Mouse (Mus musculus) kidney, adult 8-10 months (tissue): ENCODE data around the gene Rab10.

Source experiments
- DNase-seq, 2 experiments: peaks; one replicate each; pipeline ENCODE4 v3.0.0; 2022

The Rab10 gene

DNA sequence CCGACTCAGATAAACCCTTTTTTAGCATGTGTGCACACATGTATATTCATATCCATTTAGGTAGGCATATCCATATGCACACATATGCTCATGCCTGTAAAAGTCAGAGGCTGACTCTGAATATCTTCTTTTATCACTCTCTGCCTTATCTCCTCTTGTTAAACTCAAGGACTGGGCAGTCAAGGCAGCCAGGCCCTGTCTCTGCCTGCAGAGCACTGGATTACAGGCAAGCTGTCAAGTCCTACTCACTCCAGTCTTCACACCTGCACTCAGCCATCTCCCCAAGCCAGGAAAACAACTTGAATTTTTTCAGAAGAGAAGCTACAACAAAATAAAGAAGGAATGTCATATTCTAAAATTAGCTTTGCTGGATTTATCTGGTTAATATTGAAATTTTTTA, 17.9 kb downstream of the Rab10 start:
- DNase-seq, result no peak

DNA sequence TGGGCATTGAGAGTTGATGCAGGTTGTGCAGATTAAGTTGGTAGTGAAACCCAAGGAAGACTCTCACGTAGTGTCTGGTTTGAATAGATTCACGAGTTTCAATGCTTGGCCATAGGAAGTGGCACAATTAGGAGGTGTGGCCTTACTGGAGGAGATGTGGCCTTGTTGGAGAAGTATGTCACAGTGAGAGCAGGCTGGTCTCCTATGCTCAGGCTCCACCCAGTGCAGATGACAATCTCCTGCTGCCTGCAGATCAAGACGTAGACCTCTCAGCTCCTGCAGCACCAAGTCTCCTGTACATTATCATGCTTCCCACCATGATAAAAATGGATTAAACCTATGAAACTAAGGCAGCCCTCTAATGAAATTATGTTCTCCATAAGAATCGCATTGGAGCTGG, 18.7 kb downstream of the Rab10 start:
- no peak for DNase-seq

DNA sequence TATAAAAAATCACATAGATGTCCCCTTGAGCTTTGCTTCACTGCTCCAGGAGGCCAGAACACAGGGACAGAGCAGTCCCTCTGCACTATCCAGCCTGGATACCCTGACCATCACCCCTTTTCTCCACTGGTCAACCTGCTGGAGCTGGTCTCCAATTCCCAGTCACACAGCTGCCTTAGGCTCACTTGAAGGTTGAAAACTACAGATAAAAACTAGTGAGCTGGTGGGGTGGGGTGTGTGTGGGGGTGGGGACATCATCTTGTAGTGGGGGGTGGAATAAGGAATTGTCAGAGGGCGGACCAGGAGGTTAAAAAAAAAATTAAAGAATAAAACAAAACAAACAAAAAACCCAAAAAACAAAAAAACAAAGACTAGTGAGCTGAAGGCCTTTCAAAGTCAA, 21.3 kb downstream of the Rab10 start:
- DNase-seq, result no peak

DNA sequence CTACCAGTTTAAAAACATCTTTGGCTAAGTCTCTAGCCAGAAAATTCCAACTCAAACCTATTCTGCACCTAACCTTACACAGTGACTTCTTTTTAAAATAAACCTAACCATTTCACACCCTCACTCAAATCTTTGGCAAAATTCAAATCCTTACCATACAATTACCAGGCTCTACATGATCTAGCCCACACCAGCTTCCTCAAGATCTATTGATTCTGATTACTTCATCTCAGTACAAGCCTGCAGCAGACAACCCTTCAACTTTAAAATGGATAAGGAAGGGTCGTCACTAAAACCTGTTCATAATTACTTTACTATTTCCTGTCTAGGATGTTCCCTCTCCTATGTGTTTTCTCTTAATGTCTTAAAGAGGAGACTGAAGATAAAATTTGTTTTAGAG, 23.9 kb downstream of the Rab10 start:
- no peak for DNase-seq

DNA sequence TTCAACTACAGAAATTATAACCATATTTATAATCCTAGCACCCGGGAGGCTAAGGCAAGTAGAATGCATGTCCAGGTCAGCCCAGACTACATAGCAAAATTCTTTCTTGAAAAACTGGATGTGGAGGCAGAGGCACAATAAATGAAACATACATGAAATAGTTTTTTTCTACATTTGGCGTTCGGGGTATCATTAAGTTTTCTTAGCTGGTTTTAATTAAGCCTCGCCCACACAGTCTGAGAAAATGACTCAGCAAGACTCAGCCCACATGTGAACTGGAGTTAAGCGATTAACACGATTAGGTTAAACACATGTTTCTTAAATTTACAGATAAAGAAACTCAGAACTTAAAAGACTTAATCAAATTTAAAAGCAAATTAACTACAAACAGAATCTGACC, 24.4 kb downstream of the Rab10 start:
- DNase-seq, result no peak

DNA sequence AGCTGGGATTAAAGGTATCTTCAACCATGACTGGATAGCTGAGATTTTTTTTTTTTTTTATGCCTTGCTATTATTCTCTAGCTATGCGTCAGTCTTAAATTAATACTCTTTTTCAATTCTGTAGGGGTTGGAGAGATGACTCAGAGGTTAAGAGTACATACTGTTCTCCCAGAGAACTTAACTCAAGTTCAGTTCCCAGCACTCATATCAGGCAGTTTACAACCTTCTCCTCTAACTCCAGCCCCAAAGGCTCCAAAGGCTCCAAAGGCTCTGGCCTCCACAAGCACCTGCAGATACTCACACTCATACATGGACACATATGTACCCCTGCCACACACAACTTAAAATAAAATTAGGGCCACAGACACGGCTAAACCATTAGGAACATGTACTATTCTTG, 25.3 kb downstream of the Rab10 start:
- no peak for DNase-seq

DNA sequence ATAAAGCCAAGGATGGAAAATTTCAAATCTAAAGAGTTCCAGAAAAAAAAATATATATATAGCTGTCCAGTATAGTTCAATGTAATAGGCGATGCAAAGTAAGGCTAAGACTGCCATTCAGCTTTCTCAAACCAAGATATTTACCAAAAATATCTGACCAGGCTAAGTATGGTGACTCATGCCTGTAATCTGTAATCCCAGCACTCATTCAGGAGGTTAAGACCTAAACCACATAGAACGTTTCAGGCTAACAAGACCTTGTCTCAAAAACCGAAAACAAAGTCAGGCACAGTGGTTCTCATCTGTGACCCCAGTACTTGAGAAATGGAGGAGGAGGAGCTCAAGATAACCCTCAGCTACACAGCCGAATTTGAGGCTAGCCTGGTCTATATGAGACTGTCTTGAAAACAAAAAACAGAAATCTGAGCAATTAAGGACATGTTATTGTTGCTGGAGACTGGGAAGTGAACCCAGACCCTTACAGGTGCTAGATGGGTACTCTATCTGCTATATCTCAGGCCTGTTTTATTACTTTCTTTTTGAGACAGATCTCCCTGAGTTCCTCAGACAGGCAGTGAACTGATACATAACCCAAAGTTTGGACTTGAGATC, 25.8 kb downstream of the Rab10 start:
- no peak for DNase-seq

DNA sequence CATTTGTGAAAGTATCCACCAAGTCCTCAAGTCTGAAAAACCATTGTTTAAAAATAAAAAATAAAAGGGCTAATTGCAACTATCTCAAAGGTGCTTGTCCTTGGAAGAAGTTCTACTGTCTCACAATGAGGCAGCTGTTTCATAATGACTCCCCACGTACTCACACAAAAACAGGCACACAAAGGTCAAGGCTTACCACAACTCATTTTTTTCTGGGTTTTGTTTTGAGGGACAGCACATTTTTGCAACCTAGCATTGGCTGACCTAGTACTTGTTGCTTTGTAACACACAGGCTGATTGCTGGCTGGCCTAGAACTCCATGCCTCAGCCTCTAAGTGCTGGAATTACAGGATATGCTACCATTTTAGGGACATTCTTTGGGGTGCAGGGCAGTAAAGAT, 26.8 kb downstream of the Rab10 start:
- no peak for DNase-seq

DNA sequence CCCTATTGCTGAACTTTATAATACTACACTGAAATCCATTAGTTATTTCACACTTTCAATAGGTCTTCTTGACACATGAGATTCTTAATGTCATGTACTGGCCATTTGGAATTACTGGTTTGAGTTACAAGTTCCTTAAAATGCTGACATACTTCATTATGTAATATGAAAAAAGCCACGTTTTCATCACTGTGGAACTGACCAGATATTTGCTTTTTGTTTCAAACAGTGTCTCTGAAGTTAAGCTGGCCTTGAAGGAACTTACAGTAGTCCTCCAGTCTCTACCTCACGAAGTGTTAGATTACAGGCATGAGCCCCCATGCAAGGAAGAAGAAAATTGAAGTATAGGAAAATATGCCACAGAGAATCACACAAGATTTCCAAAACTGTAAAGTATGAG, 27.2 kb downstream of the Rab10 start:
- DNase-seq, result no peak

DNA sequence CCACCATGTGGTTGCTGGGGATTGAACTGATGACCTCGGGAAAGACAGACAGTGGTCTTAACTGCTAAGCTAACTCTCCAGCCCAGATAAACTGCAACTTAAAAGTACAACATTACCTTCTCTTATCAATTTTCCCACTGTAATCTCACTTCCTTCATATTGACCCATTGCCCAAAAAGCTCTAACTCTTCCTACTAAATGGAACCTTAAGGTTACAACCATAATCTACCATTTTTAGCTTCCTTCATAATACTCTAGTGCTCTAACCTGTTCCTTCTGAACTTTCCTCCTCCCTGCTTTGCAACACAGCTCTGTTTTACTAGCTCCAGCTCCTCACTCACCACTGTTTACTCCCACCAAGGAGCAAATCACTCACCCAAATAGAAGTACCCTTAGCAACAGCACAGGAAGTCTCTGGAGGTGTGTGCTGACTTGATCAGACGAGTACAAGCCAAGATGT, 30.9 kb downstream of the Rab10 start:
- no peak for DNase-seq

DNA sequence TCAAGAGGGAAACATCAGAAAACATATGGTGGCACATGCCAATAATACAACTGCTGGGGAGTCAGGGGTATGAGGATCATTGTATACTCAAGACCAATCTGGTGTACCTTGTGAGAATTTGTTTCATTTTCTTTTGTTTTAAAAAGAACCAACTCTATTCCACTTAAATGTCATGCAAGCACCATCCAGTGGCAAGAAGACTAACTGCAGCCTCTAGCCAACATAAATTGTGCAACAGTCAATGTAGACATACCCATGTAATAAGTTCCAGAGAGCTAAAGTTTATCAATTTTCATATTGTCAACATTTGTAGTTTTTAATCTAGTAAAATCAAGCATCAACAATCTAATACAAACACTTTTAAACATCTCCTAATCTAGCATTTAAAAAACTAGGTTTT, 39.0 kb downstream of the Rab10 start:
- DNase-seq, result no peak

DNA sequence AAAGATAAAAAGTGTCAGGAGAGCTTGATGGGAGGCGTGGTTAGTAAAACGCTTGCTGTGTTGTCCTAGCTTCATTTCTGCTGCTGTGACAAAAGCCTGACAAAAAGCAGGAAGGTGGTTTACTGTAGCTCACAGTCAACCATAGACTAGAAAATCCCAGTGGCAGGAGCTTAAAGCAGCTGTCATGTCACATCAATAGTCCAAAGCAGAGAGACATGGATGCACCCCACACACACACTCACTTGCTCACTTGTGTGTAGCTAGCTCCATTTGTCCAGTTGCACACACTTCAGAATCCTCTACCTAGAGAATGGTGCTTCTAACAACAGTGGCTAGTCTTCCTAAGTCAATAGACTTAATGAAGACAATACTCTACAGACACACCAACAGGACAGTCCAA, 42.4 kb downstream of the Rab10 start:
- DNase-seq, result no peak

DNA sequence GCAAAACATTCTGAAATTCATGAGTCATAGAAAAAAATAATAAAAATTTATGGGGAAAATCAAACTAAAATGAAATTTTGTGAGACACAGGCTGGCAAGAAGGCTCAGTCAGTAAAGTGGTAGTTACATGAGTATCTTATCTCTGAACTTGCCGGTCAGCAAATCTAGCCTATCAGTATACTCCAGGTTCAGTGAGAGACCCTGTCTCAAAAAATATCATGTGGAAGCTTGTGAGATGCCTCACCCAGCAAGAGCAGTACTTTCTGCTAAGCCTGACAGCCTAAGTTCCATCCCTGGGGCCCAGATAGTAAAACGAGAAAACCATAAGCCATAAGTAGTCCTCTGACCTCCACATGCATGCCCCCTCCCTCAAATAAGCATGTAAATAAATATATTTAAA, 44.6 kb downstream of the Rab10 start:
- no peak for DNase-seq

DNA sequence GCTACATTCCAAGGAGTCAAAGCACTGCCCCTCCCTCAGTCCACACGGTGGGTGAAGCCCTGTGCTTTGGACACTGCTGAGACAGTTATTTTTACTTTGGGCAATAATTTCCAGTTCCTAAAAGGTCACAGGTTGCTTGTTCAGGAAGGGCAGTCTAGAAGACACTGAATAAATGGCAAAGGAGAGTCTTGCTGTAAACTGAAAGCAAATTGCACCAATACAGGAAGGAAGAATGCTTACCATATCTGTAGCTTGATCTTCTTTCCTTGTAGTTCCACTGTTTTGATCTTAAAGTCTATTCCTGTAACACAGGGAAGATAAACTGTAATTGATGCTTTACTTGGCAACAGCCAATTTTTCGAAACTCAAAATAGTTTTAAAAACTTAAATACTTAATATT, 45.3 kb downstream of the Rab10 start:
- DNase-seq, result no peak

DNA sequence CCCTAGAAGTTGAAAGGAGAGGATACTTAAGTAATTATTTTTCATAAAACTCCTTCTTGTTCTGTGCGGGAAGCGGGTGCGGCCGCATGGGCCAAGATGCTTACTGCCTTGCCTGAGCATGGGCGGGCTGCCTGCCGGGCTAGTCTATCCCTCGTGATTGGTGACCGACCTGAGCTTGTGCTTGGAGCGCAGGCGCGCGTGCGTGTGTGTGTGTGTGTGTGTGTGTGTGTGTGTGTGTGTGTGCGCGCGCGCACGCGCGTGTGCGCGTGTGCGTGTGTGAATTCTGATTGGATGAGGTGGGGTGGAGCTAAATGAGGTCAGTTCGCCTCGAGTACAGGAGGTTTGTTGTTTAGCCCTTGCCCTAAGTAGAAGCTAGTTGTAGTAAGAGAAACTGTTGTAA, 48.2 kb downstream of the Rab10 start:
- DNase-seq, result no peak

DNA sequence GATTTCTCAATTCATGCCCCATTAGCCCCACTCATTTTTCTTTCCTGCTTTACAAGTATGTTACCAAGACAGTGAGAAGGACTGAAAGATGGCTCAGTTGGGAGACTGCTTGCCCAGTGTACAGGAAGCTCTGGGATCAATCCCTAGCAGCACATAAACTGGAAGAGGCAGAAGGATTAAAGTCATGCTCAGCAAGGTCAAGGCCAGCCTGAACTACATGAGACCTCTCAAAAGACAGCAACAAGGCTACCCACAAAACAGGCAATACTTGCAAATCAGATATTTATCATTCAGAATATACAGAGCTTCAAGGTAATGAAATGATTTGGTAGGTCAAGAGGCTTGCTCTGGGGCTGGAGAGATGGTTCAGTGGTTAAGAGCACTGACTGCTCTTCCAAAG, 53.8 kb downstream of the Rab10 start:
- no peak for DNase-seq

DNA sequence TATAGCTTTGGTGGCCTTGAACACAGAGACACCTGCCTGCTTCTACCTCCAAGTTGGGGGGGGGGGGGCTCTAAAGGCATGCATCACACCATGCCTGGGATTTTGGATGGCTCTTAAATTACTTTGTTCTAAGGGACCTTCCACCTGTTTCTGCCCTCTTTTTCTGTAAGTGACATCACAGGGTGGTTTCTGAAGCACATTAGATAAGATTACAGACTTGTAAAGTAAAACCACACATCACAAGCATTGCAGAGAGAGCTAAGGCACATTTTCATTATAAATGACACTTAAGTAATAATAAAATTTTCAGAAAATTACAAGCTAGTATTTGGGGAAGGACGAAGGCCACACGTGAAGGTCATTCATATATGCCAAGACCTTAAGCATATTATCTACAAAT, 54.3 kb downstream of the Rab10 start:
- DNase-seq, result no peak

DNA sequence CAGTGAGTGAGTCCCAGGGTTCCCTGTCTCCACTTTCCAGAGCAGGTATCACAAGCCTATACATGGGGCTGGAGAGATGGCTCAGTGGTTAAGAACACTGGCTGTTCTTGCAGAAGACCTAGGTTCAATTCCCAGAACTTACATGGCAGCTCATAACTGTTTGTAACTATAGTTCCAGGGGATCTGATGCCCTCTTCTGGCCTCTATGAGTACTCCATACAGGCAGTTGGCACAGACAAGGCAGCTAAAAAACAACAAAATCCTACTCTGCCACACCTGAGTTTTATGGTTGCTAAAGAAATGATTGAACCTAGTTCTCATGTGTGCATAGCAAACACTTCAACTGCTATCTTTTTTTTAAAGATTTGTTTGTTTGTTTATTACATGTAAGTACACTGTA, 56.2 kb downstream of the Rab10 start:
- no peak for DNase-seq

DNA sequence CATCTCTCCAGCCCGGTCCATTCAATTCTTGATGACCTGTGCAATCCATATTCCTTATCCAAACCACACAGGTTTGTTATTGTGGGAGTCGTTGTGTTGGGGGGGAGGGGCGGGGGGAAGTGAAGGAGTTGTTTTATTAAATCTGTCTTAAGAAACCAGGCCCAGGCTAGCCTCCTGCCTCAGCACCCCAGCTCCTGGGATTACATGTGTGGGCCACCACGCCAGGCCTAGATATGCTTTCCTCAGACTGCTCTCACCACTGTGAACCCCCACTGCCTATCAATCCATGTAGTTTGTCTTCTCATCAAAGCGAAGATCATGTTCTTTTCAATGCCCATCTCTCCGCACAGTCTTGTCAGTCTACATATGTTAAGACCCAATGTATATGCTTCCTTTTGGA, 63.7 kb downstream of the Rab10 start:
- DNase-seq, result no peak

DNA sequence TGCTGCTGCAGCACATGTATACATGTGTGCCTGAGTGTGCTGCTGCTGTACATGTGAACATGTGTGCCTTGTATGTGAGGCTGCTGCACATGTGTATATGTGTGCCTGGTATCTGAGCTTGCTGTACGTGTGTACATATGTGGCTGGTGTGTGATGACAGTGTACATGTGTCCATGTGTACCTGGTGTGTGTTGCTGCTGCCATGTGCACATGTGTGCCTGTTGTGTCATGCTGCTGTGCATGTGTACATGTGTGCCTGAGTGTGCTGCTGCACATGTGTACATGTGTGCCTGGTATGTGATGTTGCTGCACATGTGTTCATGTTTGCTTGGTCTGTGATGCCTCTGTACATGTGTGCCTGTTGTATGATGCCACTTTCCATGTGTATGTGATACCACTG, 70.2 kb downstream of the Rab10 start:
- DNase-seq, result no peak

DNA sequence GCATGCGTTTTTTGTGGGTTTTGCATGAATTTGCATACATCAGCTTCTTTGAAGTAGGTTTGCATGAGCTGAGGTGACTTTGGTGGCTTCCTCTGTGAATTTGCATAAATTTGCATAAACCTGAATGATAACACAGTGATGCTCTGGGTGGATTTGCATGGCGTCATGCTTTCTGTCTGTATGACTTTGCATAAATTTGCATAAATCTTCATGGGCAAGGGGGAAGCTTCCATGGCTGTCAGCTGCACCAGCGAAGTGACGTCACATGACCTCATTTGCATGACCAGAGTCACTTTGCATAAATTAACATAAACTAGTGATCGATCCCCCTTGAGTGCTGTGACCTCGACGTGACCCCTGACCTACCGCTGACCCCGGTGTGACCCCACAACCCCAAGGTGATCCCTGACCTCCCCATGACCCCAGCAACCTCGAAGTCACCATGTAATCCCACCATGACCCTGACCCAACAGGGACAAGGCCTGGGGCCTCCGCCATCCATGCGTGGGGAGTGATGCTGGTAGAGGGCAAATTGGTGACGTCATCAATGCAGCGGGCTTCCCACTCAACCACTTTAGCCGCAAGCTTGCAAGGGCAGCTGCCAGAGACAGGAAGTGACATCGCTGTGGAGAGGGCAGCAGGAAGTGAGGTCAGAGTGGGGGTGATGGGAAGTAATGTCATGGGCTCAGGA, 71.3 kb downstream of the Rab10 start:
- DNase-seq, result no peak

DNA sequence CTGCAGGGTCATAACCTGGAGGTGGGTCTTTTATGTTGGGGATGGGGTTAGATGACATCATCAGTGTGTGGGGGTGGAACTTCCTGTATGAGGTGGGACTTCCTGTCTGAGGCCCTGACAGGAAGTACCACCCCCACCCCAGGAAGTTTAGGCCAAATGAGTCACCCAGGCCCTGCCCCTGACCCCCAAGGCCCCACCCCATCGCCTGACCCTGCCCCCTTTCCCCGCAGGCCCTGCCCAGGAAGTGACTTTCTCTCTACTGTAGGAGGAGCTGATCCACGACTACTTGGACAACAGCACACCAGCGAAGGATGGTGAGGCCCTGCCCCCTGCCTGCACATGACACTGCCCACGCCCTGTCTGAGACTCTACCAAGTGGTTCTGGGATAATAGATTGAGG, 72.0 kb downstream of the Rab10 start:
- DNase-seq, result no peak

DNA sequence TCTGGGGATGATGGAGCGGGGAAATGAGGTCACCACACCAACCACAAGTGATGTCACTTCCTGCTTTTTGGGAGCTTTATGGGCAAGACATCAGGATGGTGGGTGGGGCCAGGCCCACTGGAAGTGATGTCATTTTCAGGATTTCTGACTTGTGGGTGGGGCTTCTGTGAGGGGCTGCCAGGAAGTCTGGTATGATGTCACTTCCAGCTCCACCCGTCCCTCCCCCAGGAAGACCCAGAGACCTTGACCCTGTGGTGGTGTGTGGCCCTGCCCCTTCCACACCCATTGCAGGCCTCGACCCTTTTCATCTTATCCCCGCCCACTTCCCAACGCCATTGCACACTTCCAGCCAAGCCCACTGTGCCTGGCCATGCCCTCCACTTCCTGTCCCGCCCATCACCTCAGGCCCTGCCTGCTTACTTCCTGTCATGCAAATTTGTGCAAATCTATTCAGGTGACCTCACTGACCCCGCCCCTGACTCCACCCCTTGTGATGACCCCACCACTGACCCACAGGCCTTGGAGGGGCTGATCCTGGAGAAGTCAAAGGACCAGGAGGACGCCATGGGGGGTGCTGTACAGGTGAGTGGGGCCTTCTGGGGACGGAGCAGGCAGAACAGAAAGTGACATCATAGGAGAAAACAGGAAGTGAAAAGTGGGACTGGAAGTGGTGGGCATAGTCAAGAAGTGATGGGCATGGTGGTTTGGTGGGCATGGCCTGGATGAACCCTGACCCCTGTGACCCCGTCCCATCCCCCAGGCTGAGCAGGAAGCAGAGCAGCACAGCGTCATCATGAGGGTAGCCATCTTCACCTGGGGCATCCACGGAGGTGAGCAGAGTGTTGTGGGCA, 72.7 kb downstream of the Rab10 start:
- DNase-seq, result peak; percentile 25 to 30

DNA sequence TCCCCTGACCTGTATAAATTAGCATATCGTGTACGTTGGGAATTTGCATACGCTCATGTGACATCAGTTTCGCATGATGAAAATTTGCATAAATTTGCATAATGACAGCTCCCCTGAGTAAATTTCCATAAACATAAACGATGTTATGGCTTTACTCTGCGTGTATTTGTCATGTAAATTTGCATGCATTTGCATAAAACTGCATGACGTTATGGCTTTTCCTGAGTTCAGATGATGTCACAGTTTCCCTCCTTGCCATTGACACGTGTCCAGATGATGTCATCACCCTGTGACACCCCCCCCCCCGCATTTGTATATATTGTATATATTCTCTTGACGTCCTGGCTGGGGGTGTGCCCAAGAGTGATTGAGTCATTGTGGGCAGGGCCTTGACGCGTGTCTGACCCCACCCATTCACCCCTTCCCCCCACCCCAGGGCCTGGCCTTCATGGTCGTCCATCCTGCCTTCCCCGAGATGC, 73.6 kb downstream of the Rab10 start:
- DNase-seq, result no peak
